Mouse (Mus musculus) ES-CJ7 (cell line): Measurements from ENCODE around the gene Stab2.

Source experiments
- DNase-seq: peaks from one replicate; pipeline ENCODE4 v3.0.0; 2011; ENCODE audit warnings: low read depth, low spot score

The Stab2 gene

DNA sequence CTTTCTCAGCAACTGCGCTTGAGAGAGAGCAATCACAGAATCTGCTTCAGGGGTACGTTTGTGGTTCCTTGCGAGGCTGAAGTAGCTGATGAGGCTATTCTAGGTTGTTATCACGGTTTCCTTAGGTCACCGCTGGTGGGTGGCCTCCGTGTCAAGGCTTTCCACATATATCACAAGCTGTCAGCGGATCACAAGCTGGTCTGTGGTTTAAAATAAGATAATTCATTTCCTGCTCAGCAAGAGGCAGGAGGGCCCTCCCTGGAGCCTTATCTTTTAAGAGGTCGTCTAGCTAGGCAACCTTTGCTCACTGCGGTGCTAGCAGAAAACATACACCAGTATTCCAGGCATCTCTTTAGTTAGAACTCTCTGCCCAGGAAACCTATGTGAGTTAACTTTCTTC is 17.2 kb downstream of the Stab2 start:
- no peak for DNase-seq

DNA sequence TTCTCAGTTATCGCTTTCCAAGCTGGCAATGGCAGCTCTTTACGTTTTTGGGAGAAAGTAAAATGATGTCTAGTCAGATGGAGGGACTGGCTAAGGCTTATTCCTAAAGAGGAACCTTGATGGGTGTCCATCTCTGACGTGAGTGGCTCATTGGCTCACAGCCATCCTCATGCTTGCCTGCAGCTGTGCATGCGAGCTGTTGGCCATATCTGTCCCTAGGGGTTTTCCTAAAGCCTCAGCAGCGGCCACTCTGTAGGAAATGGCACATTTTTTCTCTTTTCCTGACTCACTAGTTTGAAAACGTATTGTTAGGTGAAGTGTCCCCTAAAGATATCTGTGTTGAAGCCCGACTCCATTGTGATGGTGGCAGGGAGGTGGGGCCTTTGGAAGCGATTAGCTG is 18.0 kb downstream of the Stab2 start:
- DNase-seq, result no peak

GRCm38 (mm10) chr10:86976001-86976726 is 31.7 kb downstream of the Stab2 start:
- DNase-seq, result peak; percentile 17

- no peak for DNase-seq
These were observed 34.5 kb downstream of the Stab2 start for GRCm38 (mm10) chr10:86973276-86973675.

GRCm38 (mm10) chr10:86972503-86972826 is 35.4 kb downstream of the Stab2 start:
- DNase-seq, result no peak

DNA sequence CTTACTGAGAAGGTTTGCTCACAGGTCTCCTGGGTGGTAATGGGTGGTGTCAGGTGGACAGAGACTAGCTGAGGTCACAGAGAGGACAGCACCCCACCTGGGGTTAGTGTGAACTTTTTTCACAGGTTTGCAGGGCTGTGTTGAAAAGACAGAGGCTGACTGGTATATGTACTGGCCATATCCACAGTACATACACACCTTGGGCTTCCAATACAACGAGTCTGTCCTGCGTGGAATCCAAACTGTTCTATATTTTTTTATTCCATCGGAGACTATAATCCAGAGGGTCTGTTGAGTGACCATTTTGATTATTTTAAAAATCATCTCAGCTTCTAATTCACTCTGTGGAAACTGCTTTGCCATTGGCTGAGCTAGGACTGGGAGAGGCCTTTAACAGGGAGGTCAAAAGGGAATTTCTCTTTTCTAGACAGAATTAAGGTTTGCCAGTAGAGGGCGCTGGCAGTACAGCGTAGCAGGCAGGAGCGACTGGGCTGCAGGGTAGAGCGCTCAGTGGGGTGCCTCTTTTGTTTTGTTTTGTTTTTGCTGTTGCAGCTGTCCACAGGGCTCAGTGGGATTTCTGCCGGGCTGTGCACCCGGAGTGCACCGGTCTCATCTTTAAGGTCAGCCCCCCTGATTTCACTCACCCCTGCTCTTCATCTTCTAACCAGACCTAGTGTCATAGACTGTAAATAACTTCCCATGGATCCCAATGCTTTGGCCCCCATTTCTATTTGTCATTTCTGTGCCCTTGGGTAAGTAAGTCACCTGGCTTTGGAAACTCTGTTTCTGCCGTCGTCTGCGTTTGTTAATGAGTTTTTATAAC is 35.9 kb downstream of the Stab2 start:
- DNase-seq, result peak; percentile 91

DNA sequence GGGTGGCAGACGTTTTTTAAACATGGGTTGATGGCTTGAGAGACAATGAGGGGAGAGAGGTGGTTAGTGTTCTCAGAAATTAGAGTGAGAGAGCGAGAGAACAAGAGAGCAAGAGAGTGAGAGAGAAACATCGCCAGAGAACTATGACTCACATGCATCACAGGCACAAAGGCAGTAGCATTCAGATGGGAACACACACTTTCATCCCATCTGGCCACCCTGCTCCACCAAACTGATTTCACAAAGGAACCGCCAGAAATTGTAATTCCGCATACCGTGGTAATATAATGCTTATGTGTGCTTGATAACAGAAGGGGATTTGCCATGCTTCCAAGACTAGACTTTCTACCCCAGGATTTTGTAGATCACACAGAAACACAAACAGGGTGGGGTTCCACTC is 38.5 kb downstream of the Stab2 start:
- DNase-seq, result no peak

DNA sequence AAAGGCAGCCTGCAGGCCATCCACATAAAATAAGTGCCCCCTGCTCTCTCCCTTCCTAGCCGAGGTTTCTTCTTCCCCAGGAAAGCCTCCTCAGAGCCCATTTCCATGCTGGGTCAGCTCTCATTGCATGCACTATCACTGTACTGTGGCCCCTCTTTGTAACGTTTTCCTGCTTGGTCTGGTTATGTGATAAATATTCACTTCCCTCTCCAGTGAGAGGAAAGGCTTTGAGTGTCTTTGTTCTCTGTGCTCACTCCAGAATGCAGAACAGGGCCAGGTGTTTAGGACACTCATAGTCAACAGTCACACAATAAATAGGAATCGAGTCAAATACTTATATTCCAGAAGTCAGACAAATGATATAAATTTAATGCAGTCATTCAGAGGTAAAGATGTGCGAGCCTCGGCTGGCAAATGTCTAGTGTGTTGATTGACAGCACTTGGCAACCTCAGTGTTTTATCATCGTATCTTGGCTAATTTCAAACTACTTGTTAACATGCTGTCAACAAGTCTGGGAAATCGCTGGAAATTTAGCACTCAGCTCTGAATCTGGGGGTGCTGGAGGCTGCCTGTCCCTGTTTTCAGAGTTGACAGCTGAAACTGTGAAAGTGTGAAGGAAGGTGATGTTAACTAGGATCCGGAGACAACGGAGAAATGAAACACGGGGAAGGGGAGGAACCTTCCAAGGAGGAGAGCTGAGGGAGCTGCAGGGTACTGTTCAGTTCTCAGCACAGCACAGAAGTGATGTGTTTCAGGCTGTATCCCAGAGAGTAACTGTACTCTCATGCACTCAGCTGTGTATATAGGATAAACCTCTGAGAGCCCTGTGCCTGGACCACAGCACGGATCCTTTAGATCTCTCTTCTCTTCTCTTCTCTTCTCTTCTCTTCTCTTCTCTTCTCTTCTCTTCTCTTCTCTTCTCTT is 46.0 kb downstream of the Stab2 start:
- DNase-seq, result no peak

GRCm38 (mm10) chr10:86955299-86955698 is 52.5 kb downstream of the Stab2 start:
- DNase-seq, result no peak

DNA sequence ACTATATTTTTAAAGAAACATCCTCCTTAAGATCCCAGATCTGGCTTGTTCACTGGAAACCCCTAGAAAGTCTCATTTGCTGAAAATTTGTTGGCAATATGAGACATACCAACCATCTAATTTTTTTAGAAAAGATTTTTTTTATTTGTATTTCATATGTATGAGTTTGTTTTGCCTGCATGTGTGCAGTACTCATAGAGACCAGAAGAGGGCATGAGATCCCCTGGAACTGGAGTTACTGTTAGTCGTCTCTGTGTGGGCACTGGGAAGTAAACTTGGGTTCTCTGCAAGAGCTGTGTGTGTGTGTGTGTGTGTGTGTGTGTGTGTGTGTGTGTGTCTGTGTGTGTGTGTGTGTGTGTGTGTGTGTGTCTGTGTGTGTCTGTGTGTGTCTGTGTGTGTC is 55.1 kb downstream of the Stab2 start:
- peak; percentile 40 for DNase-seq

- DNase-seq, result no peak
These were observed 57.0 kb downstream of the Stab2 start for GRCm38 (mm10) chr10:86950806-86951205.

DNA sequence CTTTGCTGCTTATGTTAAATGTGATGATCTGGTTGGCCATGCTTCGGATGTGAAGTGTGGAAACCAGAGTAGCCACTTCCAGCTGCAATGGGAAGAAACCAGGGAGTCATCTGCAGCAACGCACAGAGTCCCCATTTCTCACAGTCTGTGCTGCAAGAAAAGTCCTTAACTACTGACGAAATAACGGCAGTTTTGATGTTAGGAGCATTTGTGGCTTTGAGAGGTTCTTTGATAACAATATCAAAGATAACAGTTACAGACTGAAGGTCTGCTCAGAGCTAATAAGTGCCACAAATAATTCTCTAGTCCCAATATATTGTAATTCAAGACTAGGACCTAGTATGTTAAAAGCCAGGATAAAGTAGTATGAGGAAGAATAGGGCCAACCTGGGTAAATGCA is 57.9 kb downstream of the Stab2 start:
- no peak for DNase-seq

DNA sequence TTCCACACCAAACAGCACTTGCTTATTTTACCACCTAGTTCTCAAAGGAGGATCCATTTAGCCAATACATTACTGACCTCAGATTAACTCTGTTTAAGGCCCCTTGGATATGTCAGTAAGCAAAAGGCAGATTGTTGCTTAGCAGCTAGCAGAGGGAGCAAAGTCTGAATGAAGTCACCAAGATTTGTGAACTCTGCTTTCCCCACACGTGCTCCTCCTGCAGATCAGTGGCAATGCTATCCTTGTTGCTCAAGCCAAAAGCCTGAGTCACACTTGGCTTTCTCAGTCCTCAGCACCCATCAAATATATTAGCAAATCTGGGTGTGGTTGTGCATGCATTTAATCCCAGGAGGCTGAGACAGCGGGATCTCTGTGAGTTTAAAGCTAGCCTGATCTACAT is 60.3 kb downstream of the Stab2 start:
- peak; percentile 38 for DNase-seq

GRCm38 (mm10) chr10:86940591-86940990 is 67.2 kb downstream of the Stab2 start:
- DNase-seq, result no peak

DNA sequence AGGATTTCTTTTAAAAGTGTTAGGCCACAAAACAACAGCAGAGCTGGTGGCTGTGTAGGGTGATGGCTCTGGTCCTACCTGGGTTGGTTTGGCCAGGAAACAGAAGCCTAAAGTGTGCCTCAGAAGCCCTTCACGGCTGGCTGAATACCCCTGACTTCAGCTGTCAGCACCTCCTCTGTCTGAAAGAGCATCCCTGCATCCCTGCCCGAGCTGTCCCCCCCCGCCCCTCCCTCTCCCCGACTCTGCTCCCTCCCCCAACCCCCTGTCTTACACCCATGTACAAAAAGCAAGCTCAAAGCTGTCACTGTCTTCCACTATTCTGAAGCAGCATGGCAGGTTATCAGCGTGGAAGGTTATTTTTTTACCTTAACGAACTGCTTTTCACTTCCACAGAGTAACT is 73.4 kb downstream of the Stab2 start:
- DNase-seq, result no peak

DNA sequence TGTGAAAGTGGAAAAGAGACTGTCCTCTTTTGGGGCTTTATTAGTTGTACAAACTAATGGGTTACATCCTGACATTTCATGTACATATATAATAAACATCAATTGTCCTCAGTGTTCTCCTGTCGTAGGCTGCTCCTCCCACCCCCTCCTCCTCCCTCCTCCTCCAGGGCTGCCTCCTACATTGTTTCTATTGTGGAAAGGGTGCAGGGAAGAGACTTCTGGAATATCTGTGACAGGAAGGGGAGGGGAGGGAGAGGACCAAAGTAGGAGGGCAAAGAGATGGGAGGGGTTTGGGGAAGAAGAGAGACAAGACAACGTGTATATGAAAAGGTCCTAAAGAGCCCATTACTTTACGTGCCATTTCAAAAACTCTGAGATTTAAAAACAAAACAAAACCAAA is 73.9 kb downstream of the Stab2 start:
- no peak for DNase-seq

GRCm38 (mm10) chr10:86933180-86933695 is 74.6 kb downstream of the Stab2 start:
- DNase-seq, result no peak

DNA sequence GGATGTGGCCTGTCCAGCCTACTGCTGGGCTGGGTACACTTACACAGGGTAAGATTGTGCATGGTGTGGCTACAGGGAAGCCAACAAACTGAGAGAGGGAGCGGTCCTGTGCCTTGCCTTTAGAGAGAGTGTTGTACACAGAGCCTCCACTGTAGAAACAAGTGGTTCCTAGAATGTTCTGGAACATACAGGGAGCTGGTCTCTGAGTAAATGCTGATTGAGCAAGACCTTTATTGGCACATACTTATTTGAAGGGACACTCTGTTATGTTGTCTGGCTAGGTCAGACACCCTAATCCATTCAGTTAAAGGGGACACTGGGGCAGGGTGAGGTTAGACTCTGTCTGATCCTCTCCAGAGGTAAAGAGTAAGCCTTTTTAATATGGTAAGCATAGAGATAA is 84.2 kb downstream of the Stab2 start:
- DNase-seq, result no peak

- no peak for DNase-seq
These were observed 92.2 kb downstream of the Stab2 start for GRCm38 (mm10) chr10:86915595-86915994.

DNA sequence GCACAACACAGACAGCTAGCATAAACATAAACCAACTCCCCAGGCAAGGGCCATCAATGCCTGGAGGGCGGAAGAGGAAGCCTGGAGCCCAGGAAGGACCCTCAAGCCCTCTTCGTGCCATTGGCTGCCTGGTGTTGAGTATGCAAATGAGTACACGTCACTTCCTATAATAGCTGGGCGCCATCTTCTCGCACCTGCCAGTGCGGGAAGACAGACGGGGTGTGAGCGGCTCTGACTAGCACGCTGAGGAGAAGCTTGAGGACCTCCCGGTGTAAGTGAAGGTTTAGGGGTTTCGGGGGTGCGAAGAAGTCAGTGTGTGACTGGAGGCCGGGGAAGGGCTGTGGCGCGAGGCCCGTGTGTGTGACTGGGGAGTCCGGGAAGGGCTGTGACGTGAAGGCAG is 99.3 kb downstream of the Stab2 start:
- peak; percentile 39 for DNase-seq

DNA sequence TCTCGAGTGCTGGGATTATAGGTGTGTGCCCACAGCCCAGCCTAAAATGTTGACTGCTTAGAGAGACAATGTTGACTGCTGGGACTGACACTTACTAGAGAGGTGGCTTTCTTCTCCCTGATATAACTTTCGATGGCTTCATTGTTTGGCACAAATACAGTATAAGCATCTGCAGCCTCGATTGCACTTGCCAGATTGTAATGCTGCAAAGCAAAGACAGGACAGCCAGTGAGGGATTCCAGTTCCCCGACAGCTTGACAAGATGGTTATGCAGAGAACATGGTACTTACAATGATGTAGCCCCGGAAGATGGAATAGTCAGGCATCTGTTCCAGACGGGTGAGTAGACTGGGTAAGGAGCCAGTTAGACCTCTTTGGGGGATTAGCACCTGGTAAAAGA is 100.8 kb downstream of the Stab2 start:
- no peak for DNase-seq

DNA sequence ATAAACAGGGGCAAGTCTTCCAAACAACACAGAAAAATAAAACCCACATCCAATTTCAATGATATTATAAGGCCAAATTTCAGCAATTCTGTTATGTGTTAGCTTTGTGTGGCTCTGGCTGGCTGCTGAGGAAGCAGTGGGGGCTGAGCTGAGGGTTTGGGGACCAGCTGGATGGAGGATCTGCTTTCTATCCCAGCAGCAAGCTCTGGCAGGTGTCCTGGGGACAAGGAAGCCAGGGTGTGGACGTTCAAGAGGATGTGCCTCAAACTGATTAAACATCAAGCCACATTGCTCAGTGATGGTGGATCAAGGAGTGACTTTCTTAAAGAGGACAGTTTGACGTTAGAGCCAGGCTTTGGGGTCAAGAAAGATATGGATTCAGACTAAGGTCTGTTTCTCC is 112.3 kb downstream of the Stab2 start:
- DNase-seq, result no peak
